Mouse (Mus musculus) large intestine, adult 2 months (tissue): ENCODE results near the gene Bivm. TPM values are rescaled to one million over a fixed set of nuclear protein-coding genes. Genes with fewer than 3 reads are reported as not detected.

Source experiments
- DNase-seq: peaks from one replicate; pipeline ENCODE4 v3.0.0-alpha.2; 2012; ENCODE audit warnings: low read depth, low spot score
- WGBS: fragments of 180-500 bp; shearing (Covaris S2); methylation state at CpG from one replicate; pipeline ENCODE4 v1.1.7; 2018; 5-methylcytosine and 5-hydroxymethylcytosine counted together
- polyA plus RNA-seq: library from polyadenylated mRNA; depleted of rRNA; stranded (reverse); fragments of >200 nt; gene quantifications from 2 replicates; pipeline ENCODE4 v1.2.3, GENCODE M21; 2012; rRNA removed

Bivm gene
- polyA plus RNA-seq, 1 experiment: 3.3 TPM

DNA sequence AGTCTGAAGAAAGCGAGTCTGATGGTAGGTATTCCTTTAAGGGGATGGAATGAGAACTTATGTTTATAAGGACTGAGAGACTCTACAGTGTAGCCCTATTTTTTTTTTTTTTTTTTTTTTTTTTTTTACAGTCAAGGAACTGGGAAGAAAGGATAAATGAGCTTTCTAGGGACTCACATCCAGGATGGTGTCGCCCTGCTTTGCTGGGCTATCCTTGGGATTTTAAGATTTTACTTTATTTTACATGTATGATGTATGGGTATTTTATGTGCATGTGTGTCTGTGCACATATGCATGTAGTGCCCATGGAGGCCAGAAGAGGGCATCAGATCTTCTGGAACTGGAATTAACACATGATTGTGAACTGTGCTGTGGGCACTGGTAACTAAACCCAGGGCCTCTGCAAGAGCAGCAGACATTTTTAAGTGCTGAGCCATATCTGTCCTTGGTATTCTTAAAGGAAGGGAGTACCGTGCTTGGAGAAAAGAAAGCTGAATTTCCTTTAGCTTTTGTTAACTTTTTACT is 49.2 kb downstream of the Bivm start:
- no peak for DNase-seq
- 96% methylated on average over 3 of the region's 3 CpGs for WGBS

DNA sequence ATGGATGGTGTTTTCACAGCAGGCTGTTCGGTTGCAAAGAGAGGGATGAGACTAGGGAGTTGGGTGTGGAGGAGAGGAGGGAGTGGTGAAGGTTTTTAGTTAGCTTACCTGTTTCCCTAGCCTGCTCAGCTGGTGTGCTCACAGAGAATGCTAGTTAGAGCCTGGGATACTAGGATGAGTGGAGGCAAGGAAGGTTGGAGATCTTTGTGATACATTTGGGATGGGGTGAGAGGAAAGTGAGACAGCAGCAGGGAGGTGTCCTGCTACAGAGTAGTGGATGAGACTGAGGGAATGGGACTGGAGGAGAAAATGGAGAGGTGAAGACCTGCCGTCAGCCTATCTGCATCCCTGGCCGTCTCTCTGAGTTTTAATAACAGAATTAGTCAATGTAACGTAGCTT is 53.9 kb downstream of the Bivm start:
- no peak for DNase-seq
- WGBS: 97% methylated on average over 4 of the region's 4 CpGs

DNA sequence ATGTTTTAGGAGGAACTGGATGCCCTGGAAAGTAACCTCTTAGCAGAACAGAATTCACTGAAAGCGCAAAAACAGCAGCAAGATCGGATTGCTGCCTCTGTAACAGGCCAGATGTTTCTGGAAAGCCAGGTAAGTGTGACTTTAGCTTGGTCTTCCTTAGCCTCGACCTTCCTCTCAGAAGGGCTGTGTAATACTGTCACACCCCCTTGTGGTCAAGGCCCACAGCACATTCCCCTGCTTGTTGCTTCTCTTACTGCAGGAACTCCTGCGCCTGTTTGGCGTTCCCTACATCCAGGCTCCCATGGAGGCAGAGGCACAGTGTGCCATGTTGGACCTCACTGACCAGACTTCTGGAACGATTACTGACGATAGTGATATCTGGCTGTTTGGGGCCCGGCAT is 55.1 kb downstream of the Bivm start:
- WGBS: 80% methylated on average over 8 of the region's 8 CpGs
- no peak for DNase-seq

DNA sequence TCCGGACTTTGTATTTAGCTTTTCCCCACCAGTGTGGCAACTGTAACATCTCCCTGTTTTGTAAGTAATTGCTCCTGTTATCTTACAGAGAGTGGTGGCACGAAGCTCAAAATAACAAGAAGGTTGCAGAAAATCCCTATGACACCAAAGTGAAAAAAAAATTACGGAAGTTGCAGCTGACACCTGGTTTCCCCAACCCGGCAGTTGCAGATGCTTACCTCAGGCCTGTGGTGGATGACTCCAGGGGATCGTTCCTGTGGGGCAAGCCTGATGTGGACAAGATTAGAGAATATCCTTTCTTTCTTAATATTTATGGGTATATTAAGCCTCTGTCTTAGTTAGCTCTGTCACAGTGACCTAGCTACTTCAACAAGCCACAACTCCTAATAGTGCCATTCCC is 59.3 kb downstream of the Bivm start:
- 94% methylated on average over 5 of the region's 5 CpGs for WGBS
- no peak for DNase-seq

DNA sequence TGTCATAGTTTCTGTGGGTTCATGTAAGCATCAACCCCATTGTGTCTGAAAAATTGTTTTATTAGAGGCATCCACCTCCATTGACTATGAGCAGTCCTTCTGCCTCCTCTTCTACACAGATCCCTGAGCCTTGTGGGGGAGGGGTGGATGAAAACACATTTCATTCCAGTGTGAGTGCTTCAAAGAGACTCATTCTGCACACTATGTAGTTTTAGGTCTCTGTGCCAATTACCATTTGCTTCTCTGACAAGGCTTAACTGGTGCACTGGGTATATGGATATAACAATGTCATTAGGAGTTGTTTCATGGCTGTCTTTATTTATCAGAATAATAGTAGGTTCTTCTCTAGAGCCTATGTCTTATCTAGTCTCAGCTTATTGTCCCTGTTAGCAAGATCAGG is 67.6 kb downstream of the Bivm start:
- no peak for DNase-seq

Other genes starting within 250 kb of the Bivm start
- gene Tpp2, start 185.3 kb upstream of the Bivm start, polyA plus RNA-seq: 4.7 and 7.5 TPM in 2 replicates
- gene Mettl21c, start 98.9 kb upstream of the Bivm start, polyA plus RNA-seq: not detected in 2 replicates
- gene Gm8251, start 57.0 kb upstream of the Bivm start, polyA plus RNA-seq: not detected in 2 replicates
- 10.4 and 11.0 TPM in 2 replicates for gene Tex30, start 16.5 kb upstream of the Bivm start, polyA plus RNA-seq
- 6.5 and 8.0 TPM in 2 replicates for gene Kdelc1, start 149 bp upstream of the Bivm start, polyA plus RNA-seq
- 2.1 and 3.8 TPM in 2 replicates for gene Ercc5, start 28.8 kb downstream of the Bivm start, polyA plus RNA-seq
- not detected in 2 replicates for gene Mettl21e, start 100.0 kb downstream of the Bivm start, polyA plus RNA-seq